Mouse (Mus musculus): Measurements from ENCODE around the gene Lrrc14b.

The Lrrc14b gene

GRCm38 (mm10) chr13:74363859-74364235, at the start of gene Lrrc14b:
TSS of gene Lrrc14b (minus strand) at chr13:74364005.
- in situ Hi-C loops (cut with MboI, MseI), result no loop called here

- in situ Hi-C loops (cut with MboI, MseI), result no loop called here
Measured at GRCm38 (mm10) chr13:74399298-74399839, 35.6 kb upstream of the Lrrc14b start, which contains the start of gene Ftl1-ps1. TSS of gene Ftl1-ps1 (plus strand) at chr13:74399694.

- in situ Hi-C loops (cut with MboI, MseI), result no loop called here
Measured at GRCm38 (mm10) chr13:74391156-74391555, 27.4 kb upstream of the Lrrc14b start.

GRCm38 (mm10) chr13:74390371-74390990, 26.7 kb upstream of the Lrrc14b start, which contains the start of gene Zfp72:
TSS of gene Zfp72 (minus strand) at chr13:74390836.
- in situ Hi-C loops (cut with MboI, MseI), result no loop called here

GRCm38 (mm10) chr13:74389730-74390129, 25.9 kb upstream of the Lrrc14b start:
- in situ Hi-C loops (cut with MboI, MseI), result no loop called here

- in situ Hi-C loops (cut with MboI, MseI), result no loop called here
Measured at GRCm38 (mm10) chr13:74382289-74382688, 18.5 kb upstream of the Lrrc14b start.

GRCm38 (mm10) chr13:74381533-74382276, 17.9 kb upstream of the Lrrc14b start:
- in situ Hi-C loops (cut with MboI, MseI), result no loop called here

- in situ Hi-C loops (cut with MboI, MseI), result no loop called here
Measured at GRCm38 (mm10) chr13:74363176-74363858, 488 bp downstream of the Lrrc14b start.

GRCm38 (mm10) chr13:74362218-74362617, 1.6 kb downstream of the Lrrc14b start:
- in situ Hi-C loops (cut with MboI, MseI), result no loop called here

- in situ Hi-C loops (cut with MboI, MseI), result no loop called here
Measured at GRCm38 (mm10) chr13:74356491-74356890, 7.3 kb downstream of the Lrrc14b start.

GRCm38 (mm10) chr13:74350435-74350906, 13.3 kb downstream of the Lrrc14b start:
- in situ Hi-C loops (cut with MboI, MseI), result loop anchor here (5.0 kb wide), 1 partner anchor 172 kb away; no protein-coding TSS in a partner anchor

- in situ Hi-C loops (cut with MboI, MseI), result loop anchor here (5.0 kb wide), 1 partner anchor 173 kb away; no protein-coding TSS in a partner anchor
Measured at GRCm38 (mm10) chr13:74349566-74350434, 14.0 kb downstream of the Lrrc14b start, which contains the start of the genes Sdha and Ccdc127. TSS of gene Sdha (minus strand) at chr13:74350280. TSS of gene Ccdc127 (plus strand) at chr13:74350309.

GRCm38 (mm10) chr13:74341036-74341435, 22.8 kb downstream of the Lrrc14b start:
- in situ Hi-C loops (cut with MboI, MseI), result no loop called here

- in situ Hi-C loops (cut with MboI, MseI), result loop anchor here (10.0 kb wide), 1 partner anchor 155 kb away; no protein-coding TSS in a partner anchor
Measured at GRCm38 (mm10) chr13:74329321-74329720, 34.5 kb downstream of the Lrrc14b start.

GRCm38 (mm10) chr13:74317170-74317849, 46.5 kb downstream of the Lrrc14b start, which contains the start of gene Pdcd6:
TSS of gene Pdcd6 (minus strand) at chr13:74317580.
- in situ Hi-C loops (cut with MboI, MseI), result no loop called here

- in situ Hi-C loops (cut with MboI, MseI), result no loop called here
Measured at GRCm38 (mm10) chr13:74316789-74317169, 47.0 kb downstream of the Lrrc14b start.

- in situ Hi-C loops (cut with MboI, MseI), result no loop called here
Measured at GRCm38 (mm10) chr13:74316386-74316785, 47.4 kb downstream of the Lrrc14b start.

- in situ Hi-C loops (cut with MboI, MseI), result no loop called here
Measured at GRCm38 (mm10) chr13:74314616-74315015, 49.2 kb downstream of the Lrrc14b start.
